ENCODE assay signal across 29 mouse cellular contexts in the genomic region with DNA sequence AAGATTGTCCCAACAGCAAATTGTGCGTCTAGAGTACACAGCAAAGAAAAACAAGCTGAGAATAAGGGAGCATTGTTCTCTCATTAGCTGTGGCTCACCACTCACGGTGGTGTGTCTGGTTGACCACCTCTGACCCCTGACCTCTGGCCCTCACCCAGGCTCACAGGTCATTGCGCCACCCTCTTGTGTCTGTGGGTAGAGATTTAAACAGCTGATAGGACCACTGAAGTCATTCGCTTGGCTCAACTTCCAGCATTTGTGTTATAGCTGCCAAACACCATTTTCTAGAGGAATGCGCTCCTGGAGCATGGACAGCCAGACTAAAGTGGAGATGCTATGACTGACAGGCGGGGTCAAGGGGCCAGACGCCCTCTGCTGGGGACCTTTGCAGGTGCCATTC.
A peak's percentile ranks its signal among the peaks of the same experiment; 100 is the strongest.
DNase-seq lines count a peak whose midpoint lies in the region; ATAC-seq and TF ChIP-seq lines count a peak whose summit lies in the region.
"Had no signal": no experiment of that assay in that cellular context is flagged by ENCODE, and none has a peak within 500 bp of the region (broad histone marks: within the 10 kb centered on the region; RNA-seq: fewer than 3 reads in every experiment).

No protein-coding gene starts in this region.

- H3K4me1 ChIP-seq in heart, postnatal 0 days (ENCODE audit: control insufficient read depth, insufficient read depth): no peaks in the 10 kb centered on the region
- no peaks in the 10 kb centered on the region for H3K4me1 ChIP-seq in liver, adult 2 months (ENCODE audit: control insufficient read depth, insufficient read depth, low read length)
- no peaks in the 10 kb centered on the region for H3K4me1 ChIP-seq in liver, embryonic 12.5 days
- H3K4me1 ChIP-seq: heart, embryonic 12.5 days; liver, embryonic 13.5 days had no signal

- intact Hi-C loops in heart, postnatal 10 days (cut with DNase I): no loop called here
- intact Hi-C loops in gastrocnemius, postnatal 36 days (cut with DNase I): no loop called here

- 0 out of 2 replicates have a peak, but pooled peaks have one; percentile 24 for ATAC-seq in heart, postnatal 0 days (ENCODE audit: insufficient read depth, low read depth)
- ATAC-seq in liver, embryonic 12.5 days: no peak
- ATAC-seq: forebrain, embryonic 13.5 days; midbrain, embryonic 16.5 days had no signal

- H3K27me3 ChIP-seq in heart, postnatal 0 days (ENCODE audit: control insufficient read depth, insufficient read depth, low read length): no peaks in the 10 kb centered on the region
- H3K27me3 ChIP-seq in liver, adult 2 months (ENCODE audit: control insufficient read depth, insufficient read depth, low read length): no peaks in the 10 kb centered on the region
- no peaks in the 10 kb centered on the region for H3K27me3 ChIP-seq in liver, embryonic 12.5 days (replicated peaks)
- H3K27me3 ChIP-seq: forebrain, embryonic 13.5 days; liver, embryonic 13.5 days had no signal

- no peak for TF ChIP-seq POLR2A in liver, adult 2 months (IDR thresholded peaks at IDR 0.05; ENCODE audit: extremely low read depth, insufficient read depth, low read length)

- H3K27ac ChIP-seq in heart, postnatal 0 days (ENCODE audit: low read depth): no peak overlapping the region
- H3K27ac ChIP-seq in liver, adult 2 months (replicated peaks; ENCODE audit: insufficient read depth, low read depth, low read length): no peak overlapping the region
- H3K27ac ChIP-seq in liver, embryonic 12.5 days: no peak overlapping the region
- H3K27ac ChIP-seq: forebrain, embryonic 13.5 days; heart, adult 2 months; hindbrain, embryonic 12.5 days; limb, embryonic 12.5 days; liver, embryonic 13.5 days; midbrain, embryonic 10.5 days had no signal

- whole genome bisulfite sequencing in heart, postnatal 0 days: 61% methylated on average over 7 of the region's 7 CpGs
- WGBS in liver, adult 2 months: 50% methylated on average over 7 of the region's 7 CpGs
- 50% methylated on average over 7 of the region's 7 CpGs for WGBS in liver, embryonic 12.5 days (ENCODE audit: insufficient replicate concordance)

- H3K9ac ChIP-seq in heart, postnatal 0 days (replicated peaks; ENCODE audit: low read depth, low read length): no peak overlapping the region
- no peak overlapping the region for H3K9ac ChIP-seq in liver, adult 2 months (ENCODE audit: low read depth, low read length)
- H3K9ac ChIP-seq in liver, embryonic 12.5 days: no peak overlapping the region
- H3K9ac ChIP-seq: forebrain, embryonic 13.5 days; heart, embryonic 12.5 days; hindbrain, embryonic 12.5 days; limb, embryonic 12.5 days; liver, embryonic 13.5 days had no signal

- H3K4me3 ChIP-seq in heart, postnatal 0 days (ENCODE audit: low read depth, low read length): no peak overlapping the region
- no peak overlapping the region for H3K4me3 ChIP-seq in liver, adult 2 months (ENCODE audit: insufficient read depth, low read depth, low read length)
- H3K4me3 ChIP-seq in liver, embryonic 12.5 days: no peak overlapping the region
- H3K4me3 ChIP-seq: forebrain, embryonic 13.5 days; heart, adult 2 months; heart, embryonic 12.5 days; hindbrain, embryonic 12.5 days; limb, embryonic 12.5 days; liver, embryonic 13.5 days; midbrain, embryonic 10.5 days had no signal

- H3K79me2 ChIP-seq in liver, adult 2 months (ENCODE audit: control insufficient read depth, insufficient read depth, low read length): no peaks in the 10 kb centered on the region

- no peaks in the 10 kb centered on the region for H3K9me3 ChIP-seq in heart, postnatal 0 days (replicated peaks; ENCODE audit: control insufficient read depth, low read length)
- no peaks in the 10 kb centered on the region for H3K9me3 ChIP-seq in liver, embryonic 12.5 days (replicated peaks)
- H3K9me3 ChIP-seq: forebrain, embryonic 13.5 days; hindbrain, embryonic 12.5 days; limb, embryonic 12.5 days; liver, embryonic 13.5 days; midbrain, embryonic 10.5 days had no signal

- no peak for DNase-seq in heart, postnatal 0 days (ENCODE audit: low spot score)
- no peak for DNase-seq in heart, postnatal 10 days
- no peak for DNase-seq in liver, adult 2 months (ENCODE audit: extremely low read depth, low read depth, low spot score)
- peak; percentile 36 for DNase-seq in Muller cell, postnatal 12 days (ENCODE audit: inconsistent ontology term)
- DNase-seq in embryo, embryonic 9.5 days (ENCODE audit: extremely low spot score): peak; percentile 60
- no peak for DNase-seq in gastrocnemius, postnatal 36 days
- DNase-seq in gastrocnemius, adult 8-10 months (ENCODE audit: low spot score in 2 of 2): no peak
- DNase-seq: adrenal gland, adult 8-10 months; cerebellum, adult 2 months; cerebellum, postnatal 36 days; gastrocnemius, postnatal 14 days; heart, adult 2 months; heart, postnatal 14 days; kidney, adult 2 months; kidney, postnatal 14 days; layer of hippocampus, adult 9-11 months; liver, embryonic 13.5 days; lung, adult 2 months; lung, postnatal 14 days; right cerebral cortex, postnatal 4 days; thymus, adult 2 months; thymus, postnatal 36 days had no signal

- H3K4me2 ChIP-seq in heart, postnatal 0 days (ENCODE audit: low read depth, low read length): no peak overlapping the region
- no peak overlapping the region for H3K4me2 ChIP-seq in liver, embryonic 12.5 days
- H3K4me2 ChIP-seq: forebrain, embryonic 13.5 days; heart, embryonic 12.5 days; hindbrain, embryonic 12.5 days; limb, embryonic 12.5 days; liver, embryonic 13.5 days had no signal

- TF ChIP-seq EP300 in heart, postnatal 0 days (IDR thresholded peaks at IDR 0.05; ENCODE audit: low read depth): no peak

- no peak for TF ChIP-seq CTCF in heart, postnatal 0 days (IDR thresholded peaks at IDR 0.05; ENCODE audit: low read depth)
- TF ChIP-seq CTCF in liver, adult 2 months (IDR thresholded peaks at IDR 0.05; ENCODE audit: low read depth, low read length): peak; percentile 12; the same call in 1 of the 2 replicates

- no peaks in the 10 kb centered on the region for H3K36me3 ChIP-seq in heart, postnatal 0 days (replicated peaks; ENCODE audit: control insufficient read depth, insufficient read depth, low read length)
- no peaks in the 10 kb centered on the region for H3K36me3 ChIP-seq in liver, adult 2 months (ENCODE audit: control insufficient read depth, insufficient read depth, low read length)
- no peaks in the 10 kb centered on the region for H3K36me3 ChIP-seq in liver, embryonic 12.5 days
- H3K36me3 ChIP-seq: heart, embryonic 12.5 days; hindbrain, embryonic 12.5 days; limb, embryonic 12.5 days; liver, embryonic 13.5 days; midbrain, embryonic 10.5 days had no signal

Comparison
In these comparisons a context has a peak if more than half of its experiments do, and no peak if none do; other contexts are left out.
1. DNase-seq: peak in Muller cell, postnatal 12 days (single experiment) and embryo, embryonic 9.5 days (single experiment); none in heart, postnatal 0 days (single experiment), heart, postnatal 10 days (0 of 2), liver, adult 2 months (single experiment), gastrocnemius, postnatal 36 days (0 of 2) and gastrocnemius, adult 8-10 months (0 of 2).